Mouse (Mus musculus) kidney, postnatal 0 days (tissue): ENCODE measurements around the gene Sdsl. TPM values are rescaled to one million over a fixed set of nuclear protein-coding genes. Genes with fewer than 3 reads are reported as not detected.

ENCODE experiments used
- ATAC-seq: fragments of 200-750 bp; cut with Nextera tagmentation; replicated peaks from 2 replicates; pipeline ENCODE4 v1.8.0; 2017; ENCODE audit warnings: low read depth, moderate number of reproducible peaks, moderate TSS enrichment, moderate library complexity; ENCODE audit not compliant: low FRiP score
- DNase-seq: peaks from one replicate; pipeline ENCODE4 v3.0.0-alpha.2; 2016; ENCODE audit warnings: low spot score
- H3K27ac ChIP-seq: fragments of 300-500 bp; sonication (generic); 2 replicates; pipeline ENCODE4 v1.5.1; 2014; ENCODE audit warnings: mild to moderate bottlenecking
- H3K27me3 ChIP-seq: fragments of 300-500 bp; sonication (generic); 2 replicates; pipeline ENCODE4 v1.6.1; 2014; ENCODE audit warnings: low read length, mixed read lengths; ENCODE audit not compliant: insufficient read depth
- H3K36me3 ChIP-seq: fragments of 300-500 bp; sonication (generic); 2 replicates; pipeline ENCODE4 v1.6.1; 2014; ENCODE audit warnings: low read length, mixed read lengths; ENCODE audit not compliant: insufficient read depth
- H3K4me1 ChIP-seq: fragments of 300-500 bp; sonication (generic); replicated peaks from 2 replicates; pipeline ENCODE4 v1.6.1; 2014; ENCODE audit warnings: antibody characterized with exemption, low read length, mixed read lengths; ENCODE audit not compliant: insufficient read depth
- H3K4me2 ChIP-seq: fragments of 300-500 bp; sonication (generic); 2 replicates; pipeline ENCODE4 v1.6.1; 2014; ENCODE audit warnings: mild to moderate bottlenecking, low read length, moderate library complexity, mixed read lengths
- H3K4me3 ChIP-seq: fragments of 300-500 bp; sonication (generic); replicated peaks from 2 replicates; pipeline ENCODE4 v1.5.1; 2014; ENCODE audit warnings: low read depth, low read length
- H3K9ac ChIP-seq: fragments of 300-500 bp; sonication (generic); 2 replicates; pipeline ENCODE4 v1.6.1; 2014; ENCODE audit warnings: low read depth, low read length
- H3K9me3 ChIP-seq: fragments of 300-500 bp; sonication (generic); replicated peaks from 2 replicates; pipeline ENCODE4 v1.6.1; 2016; ENCODE audit warnings: low read length, inconsistent platforms, mixed read lengths
- CTCF ChIP-seq: IDR thresholded peaks from 2 replicates; pipeline ENCODE4 v1.5.1; 2016; ENCODE audit warnings: antibody characterized with exemption, low read depth, mild to moderate bottlenecking, moderate library complexity
- WGBS: fragments of 180-500 bp; shearing (Covaris S2); extraction: QIAGEN DNeasy Blood & Tissue Kit; methylation state at CpG from one replicate; pipeline ENCODE4 v1.1.7; 2014; 5-methylcytosine and 5-hydroxymethylcytosine counted together
- polyA plus RNA-seq: library from polyadenylated mRNA; unstranded; fragments of >200 nt; fragmentation: Nextera tagmentation; extraction: Ambion mirVana; gene quantifications from 2 replicates; pipeline ENCODE4 v1.2.1, GENCODE M21; 2015

Gene Sdsl
- polyA plus RNA-seq, 1 experiment from 2014 or later = 12.0 TPM

DNA sequence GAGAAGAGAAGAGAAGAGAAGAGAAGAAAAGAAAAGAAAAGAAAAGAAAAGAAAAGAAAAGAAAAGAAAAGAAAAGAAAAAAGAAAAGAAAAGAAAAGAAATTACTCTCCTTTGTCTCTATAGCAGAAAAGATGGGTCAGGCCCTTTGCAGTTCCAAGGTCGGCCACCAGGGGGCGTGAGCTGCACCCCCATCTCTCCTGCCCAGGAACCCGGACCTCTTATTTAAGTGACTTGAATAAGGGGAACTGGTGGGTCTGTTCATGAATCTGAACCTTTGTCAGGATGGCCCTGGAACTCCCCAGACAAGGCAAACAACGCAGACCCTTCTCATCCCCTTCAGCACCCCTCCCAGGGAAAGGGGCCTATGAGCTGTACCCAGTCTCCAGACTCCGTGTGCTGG, 7.5 kb downstream of the Sdsl start:
- H3K27me3 ChIP-seq = no peaks in the 10 kb centered on the region
- H3K27ac ChIP-seq = no peak overlapping the region
- DNase-seq (no peak), ATAC-seq (no peak)
- 42% methylated on average over 5 of the region's 5 CpGs for WGBS
- H3K36me3 ChIP-seq = no peaks in the 10 kb centered on the region
- H3K4me3 ChIP-seq = no peak overlapping the region
- no peak overlapping the region for H3K4me2 ChIP-seq
- H3K9me3 ChIP-seq = no peaks in the 10 kb centered on the region
- no peaks in the 10 kb centered on the region for H3K4me1 ChIP-seq
- no peak overlapping the region for H3K9ac ChIP-seq
- TF ChIP-seq CTCF = peak; percentile 58

DNA sequence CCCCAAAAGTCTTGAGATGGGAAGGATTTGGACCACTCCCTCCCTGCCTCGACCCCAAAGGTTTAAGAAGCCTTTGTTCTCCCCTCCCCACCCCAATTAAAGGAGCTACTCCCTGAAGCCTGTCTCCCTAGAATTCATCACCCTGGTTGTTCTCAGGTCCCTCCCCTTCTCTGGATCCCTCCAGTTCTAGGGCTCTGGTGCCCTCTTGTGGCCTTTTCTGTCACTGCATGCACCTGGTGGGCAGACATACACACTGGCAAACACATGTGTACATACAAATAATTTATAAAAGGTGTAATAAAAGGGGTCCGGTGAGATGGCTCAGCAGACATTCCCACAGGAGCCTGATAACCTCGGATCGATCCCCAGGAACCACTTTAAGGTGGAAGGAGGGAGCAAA, 8.3 kb downstream of the Sdsl start:
- Histone ChIP-seq H3K4me1 (no peaks in the 10 kb centered on the region), H3K36me3 (no peaks in the 10 kb centered on the region), H3K4me3 (no peak overlapping the region), H3K27me3 (no peaks in the 10 kb centered on the region), H3K9me3 (no peaks in the 10 kb centered on the region), H3K9ac (no peak overlapping the region), H3K4me2 (no peak overlapping the region), H3K27ac (no peak overlapping the region)
- ATAC-seq (no peak), DNase-seq (no peak)
- TF ChIP-seq CTCF = peak; percentile 55
- 78% methylated on average over 4 of the region's 4 CpGs for WGBS

DNA sequence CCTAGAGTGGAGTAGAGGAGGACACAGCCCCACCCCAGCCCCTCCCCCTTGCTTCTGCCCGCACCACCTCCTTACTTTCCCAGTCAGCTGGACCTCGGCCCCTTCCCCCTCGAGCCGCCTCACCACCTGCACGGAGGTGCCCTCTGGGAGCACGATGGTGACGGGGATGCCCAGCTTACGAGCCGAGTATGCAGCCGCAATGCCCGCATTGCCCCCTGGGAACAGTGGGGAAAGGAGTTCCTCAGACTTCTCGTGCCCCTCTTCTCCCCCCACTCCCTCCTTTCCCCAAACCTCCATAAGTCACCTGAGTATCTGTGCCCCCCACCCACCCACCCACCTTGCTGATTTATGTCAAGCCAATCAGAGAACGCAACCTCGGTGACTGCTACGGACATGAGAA, 10.7 kb downstream of the Sdsl start:
- H3K4me1 ChIP-seq = no peaks in the 10 kb centered on the region
- H3K9ac ChIP-seq = no peak overlapping the region
- no peaks in the 10 kb centered on the region for H3K9me3 ChIP-seq
- H3K4me3 ChIP-seq = no peak overlapping the region
- DNase-seq (no peak), ATAC-seq (no peak)
- H3K27ac ChIP-seq = no peak overlapping the region
- no peak overlapping the region for H3K4me2 ChIP-seq
- no peaks in the 10 kb centered on the region for H3K36me3 ChIP-seq
- TF ChIP-seq CTCF = no peak
- WGBS = 68% methylated on average over 14 of the region's 15 CpGs
- H3K27me3 ChIP-seq = no peaks in the 10 kb centered on the region

DNA sequence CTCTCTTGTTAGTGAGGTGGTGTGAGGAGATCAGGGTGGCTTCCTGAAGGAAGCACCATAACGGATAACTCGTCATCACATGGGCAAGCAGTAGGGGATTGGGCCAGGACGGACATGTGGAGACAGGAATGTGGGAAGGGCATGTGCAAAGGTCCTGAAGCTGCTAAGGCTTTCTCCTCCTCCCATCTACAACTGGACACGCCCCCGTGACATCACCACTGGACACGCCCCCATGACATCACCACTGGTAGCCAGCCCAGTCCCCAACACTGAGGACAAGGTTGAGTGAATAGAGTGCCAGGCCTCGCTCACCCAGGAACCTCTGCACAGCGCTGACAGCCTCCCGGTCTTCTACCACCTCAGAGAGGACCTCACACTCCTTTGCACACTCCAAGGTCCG, 13.5 kb downstream of the Sdsl start:
- no peak overlapping the region for H3K4me2 ChIP-seq
- H3K27ac ChIP-seq = no peak overlapping the region
- H3K4me1 ChIP-seq = no peaks in the 10 kb centered on the region
- H3K9me3 ChIP-seq = no peaks in the 10 kb centered on the region
- WGBS = 79% methylated on average over 10 of the region's 10 CpGs
- no peak overlapping the region for H3K4me3 ChIP-seq
- H3K9ac ChIP-seq = no peak overlapping the region
- H3K27me3 ChIP-seq = no peaks in the 10 kb centered on the region
- no peaks in the 10 kb centered on the region for H3K36me3 ChIP-seq
- ATAC-seq (peak; percentile 50; the same call in 1 of the 2 replicates), DNase-seq (no peak)
- TF ChIP-seq CTCF = no peak

DNA sequence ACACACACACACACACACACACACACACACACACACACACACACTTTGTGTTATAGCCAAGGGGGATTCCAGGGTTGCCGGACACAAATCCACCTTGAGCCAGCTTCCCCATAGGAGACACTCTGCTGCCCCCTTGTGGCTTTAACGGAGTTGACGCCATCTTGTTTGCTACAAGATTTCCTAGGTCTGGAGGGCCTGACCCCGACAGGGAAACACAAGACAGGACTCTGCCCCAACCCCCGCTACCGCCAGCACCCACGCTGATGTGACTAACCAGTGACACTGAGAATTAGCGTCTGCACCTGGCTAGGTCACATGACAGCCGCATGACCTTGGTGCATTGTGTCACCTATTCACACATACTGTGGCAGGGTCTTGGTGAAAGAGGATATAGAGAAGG, 15.0 kb downstream of the Sdsl start:
- WGBS = 7% methylated on average over 9 of the region's 9 CpGs
- ATAC-seq = no peak

DNA sequence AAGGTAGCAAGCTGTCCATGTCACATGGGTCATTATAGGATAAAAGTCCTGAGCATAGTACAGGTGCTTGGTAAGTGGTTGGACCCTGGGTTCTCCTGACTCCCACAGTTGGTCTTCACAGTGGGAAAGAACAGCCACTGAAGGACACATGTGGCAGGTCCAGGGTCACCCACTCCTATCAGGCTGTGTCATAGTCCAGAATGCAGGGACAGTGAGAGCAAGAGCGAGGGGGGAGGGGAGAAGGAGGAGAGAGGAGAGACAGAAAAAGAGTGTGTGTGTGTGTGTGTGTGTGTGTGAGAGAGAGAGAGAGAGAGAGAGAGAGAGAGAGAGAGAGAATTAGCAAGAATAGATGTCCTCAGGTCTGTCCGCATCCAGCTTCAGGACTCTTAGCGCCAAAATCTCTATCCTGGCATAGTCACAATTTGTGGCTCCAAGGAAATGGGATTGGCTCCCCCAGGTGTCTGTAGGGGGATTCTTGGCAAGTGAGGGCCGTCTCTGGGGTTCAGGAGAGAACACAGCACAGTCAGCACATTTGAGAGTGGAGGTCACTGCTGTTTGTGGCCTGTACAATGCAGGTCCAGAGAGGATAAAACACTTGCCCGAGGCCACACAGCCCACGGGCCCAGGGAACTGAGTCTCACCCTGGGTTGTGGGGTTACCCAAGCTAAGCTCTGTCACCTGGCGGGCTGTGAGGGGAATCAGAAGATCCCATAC, 15.6 kb downstream of the Sdsl start:
- H3K27ac ChIP-seq = no peak overlapping the region
- WGBS = 45% methylated on average over 7 of the region's 7 CpGs
- H3K9me3 ChIP-seq = no peaks in the 10 kb centered on the region
- no peaks in the 10 kb centered on the region for H3K4me1 ChIP-seq
- no peak for ATAC-seq
- H3K36me3 ChIP-seq = no peaks in the 10 kb centered on the region
- DNase-seq = no peak
- TF ChIP-seq CTCF = no peak
- H3K4me2 ChIP-seq = no peak overlapping the region
- H3K9ac ChIP-seq = no peak overlapping the region
- H3K4me3 ChIP-seq = no peak overlapping the region
- no peaks in the 10 kb centered on the region for H3K27me3 ChIP-seq

More for the DNA sequence above, 15.0 kb downstream of the Sdsl start:
- Histone ChIP-seq H3K36me3 (no peaks in the 10 kb centered on the region), H3K27me3 (no peaks in the 10 kb centered on the region), H3K9ac (no peak overlapping the region), H3K4me3 (no peak overlapping the region), H3K27ac (no peak overlapping the region), H3K4me1 (no peaks in the 10 kb centered on the region), H3K4me2 (no peak overlapping the region), H3K9me3 (no peaks in the 10 kb centered on the region)
- peak; percentile 84 for DNase-seq
- peak; percentile 77 for TF ChIP-seq CTCF

DNA sequence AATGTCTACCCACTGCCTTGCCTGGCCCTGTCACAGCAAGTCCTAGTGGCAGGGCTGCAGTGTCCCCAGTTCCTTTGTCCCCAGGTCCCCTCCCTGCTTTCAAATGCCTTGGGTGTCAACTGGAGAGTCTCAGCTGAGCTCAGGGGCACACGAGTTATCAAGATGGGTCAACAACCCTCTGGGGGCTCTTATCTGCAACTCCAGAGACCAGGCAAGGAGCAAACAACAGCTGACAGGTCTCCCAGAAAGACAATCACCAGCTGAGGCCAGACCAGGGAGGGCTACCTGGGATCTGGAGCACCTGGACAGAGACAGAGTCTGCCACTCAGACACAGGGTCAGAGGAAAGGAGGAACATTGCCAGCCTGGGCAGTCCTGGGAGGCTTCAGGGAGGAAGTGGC, 16.4 kb downstream of the Sdsl start:
- Histone ChIP-seq H3K9ac (no peak overlapping the region), H3K4me1 (no peaks in the 10 kb centered on the region), H3K4me3 (no peak overlapping the region), H3K27ac (no peak overlapping the region), H3K9me3 (no peaks in the 10 kb centered on the region), H3K4me2 (no peak overlapping the region), H3K36me3 (no peaks in the 10 kb centered on the region), H3K27me3 (no peaks in the 10 kb centered on the region)
- no peak for ATAC-seq
- WGBS = 29% methylated on average over 1 of the region's 1 CpGs
- DNase-seq = no peak
- TF ChIP-seq CTCF = no peak
